ENCODE assay signal across 29 mouse cellular contexts in genomic region chr1:67559179-67559578, GRCm38 (mm10).
DNase-seq lines count a peak whose midpoint lies in the region; ATAC-seq and TF ChIP-seq lines count a peak whose summit lies in the region.
"Had no signal": no experiment of that assay in that cellular context is flagged by ENCODE, and none has a peak within 500 bp of the region (broad histone marks: within the 10 kb centered on the region; RNA-seq: fewer than 3 reads in every experiment).

No protein-coding gene starts in this region.

- WGBS in forebrain, embryonic 14.5 days: 66% methylated on average over 1 of the region's 1 CpGs
- WGBS in forebrain, embryonic 11.5 days: 71% methylated on average over 1 of the region's 1 CpGs
- WGBS in limb, embryonic 10.5 days: 100% methylated on average over 1 of the region's 1 CpGs

- H3K27ac ChIP-seq in forebrain, embryonic 14.5 days (ENCODE audit: low read depth, low read length): no peak overlapping the region
- H3K27ac ChIP-seq in forebrain, embryonic 11.5 days (ENCODE audit: low read depth, low read length): no peak overlapping the region
- no peak overlapping the region for H3K27ac ChIP-seq in layer of hippocampus, adult 2 months
- no peak overlapping the region for H3K27ac ChIP-seq in cortical plate, adult 2 months (ENCODE audit: insufficient read depth, low read length)
- no peak overlapping the region for H3K27ac ChIP-seq in limb, embryonic 10.5 days
- H3K27ac ChIP-seq: embryonic facial prominence, embryonic 10.5 days; midbrain, embryonic 12.5 days; neural tube, embryonic 13.5 days; stomach, embryonic 15.5 days had no signal

- no peak overlapping the region for H3K4me2 ChIP-seq in forebrain, embryonic 14.5 days (ENCODE audit: low read length)
- no peak overlapping the region for H3K4me2 ChIP-seq in forebrain, embryonic 11.5 days (ENCODE audit: low read depth, low read length, severe bottlenecking)
- H3K4me2 ChIP-seq: heart, embryonic 12.5 days; midbrain, embryonic 12.5 days; neural tube, embryonic 13.5 days; stomach, embryonic 15.5 days had no signal

- H3K9me3 ChIP-seq in forebrain, embryonic 14.5 days (replicated peaks; ENCODE audit: control insufficient read depth, low read length): no peaks in the 10 kb centered on the region
- H3K9me3 ChIP-seq in forebrain, embryonic 11.5 days (ENCODE audit: control insufficient read depth, low read length): no peaks in the 10 kb centered on the region
- no peaks in the 10 kb centered on the region for H3K9me3 ChIP-seq in limb, embryonic 10.5 days (replicated peaks)
- H3K9me3 ChIP-seq: embryonic facial prominence, embryonic 10.5 days; heart, embryonic 12.5 days; midbrain, embryonic 12.5 days; neural tube, embryonic 13.5 days; stomach, embryonic 15.5 days had no signal

- no peaks in the 10 kb centered on the region for H3K4me1 ChIP-seq in forebrain, embryonic 14.5 days (ENCODE audit: control insufficient read depth, insufficient read depth, low read length)
- no peaks in the 10 kb centered on the region for H3K4me1 ChIP-seq in forebrain, embryonic 11.5 days (replicated peaks; ENCODE audit: control insufficient read depth, insufficient read depth, low read length)
- H3K4me1 ChIP-seq in cortical plate, adult 2 months (ENCODE audit: control insufficient read depth, insufficient read depth, low read length): no peaks in the 10 kb centered on the region
- H3K4me1 ChIP-seq in limb, embryonic 10.5 days: no peaks in the 10 kb centered on the region
- H3K4me1 ChIP-seq: embryonic facial prominence, embryonic 10.5 days; heart, embryonic 12.5 days; midbrain, embryonic 12.5 days; neural tube, embryonic 13.5 days; stomach, embryonic 15.5 days had no signal

- H3K9ac ChIP-seq in forebrain, embryonic 14.5 days (ENCODE audit: low read length): no peak overlapping the region
- no peak overlapping the region for H3K9ac ChIP-seq in forebrain, embryonic 11.5 days (ENCODE audit: low read length)
- H3K9ac ChIP-seq: heart, embryonic 12.5 days; midbrain, embryonic 12.5 days; neural tube, embryonic 13.5 days; stomach, embryonic 15.5 days had no signal

- DNase-seq in forebrain, embryonic 14.5 days (ENCODE audit: low spot score): peak; percentile 61
- no peak for DNase-seq in forebrain, embryonic 11.5 days (ENCODE audit: low spot score)
- DNase-seq in layer of hippocampus, adult 2 months (ENCODE audit: low spot score in 2 of 2): peak; percentile 4 to 14
- no peak for DNase-seq in layer of hippocampus, postnatal 10 days (ENCODE audit: low spot score in 2 of 2)
- DNase-seq in brain, adult 2 months (ENCODE audit: low read depth, low spot score): peak; percentile 10
- no peak for DNase-seq in limb, embryonic 10.5 days (ENCODE audit: low spot score)
- DNase-seq: adrenal gland, postnatal 36 days; B cell, adult 2 months; cerebellum, adult 18-20 months; gastrocnemius, postnatal 14 days; heart, adult 11 months; heart, postnatal 14 days; kidney, adult 8-10 months; kidney, postnatal 25 days; layer of hippocampus, adult 9-11 months; lung, postnatal 14 days; right cerebral cortex, adult 18-20 months; thymus, adult 18-20 months; thymus, postnatal 36 days had no signal

- no peak overlapping the region for H3K4me3 ChIP-seq in forebrain, embryonic 14.5 days (ENCODE audit: low read depth, low read length)
- no peak overlapping the region for H3K4me3 ChIP-seq in forebrain, embryonic 11.5 days (ENCODE audit: low read depth, low read length)
- no peak overlapping the region for H3K4me3 ChIP-seq in layer of hippocampus, adult 2 months
- no peak overlapping the region for H3K4me3 ChIP-seq in cortical plate, adult 2 months (ENCODE audit: insufficient read depth, low read length)
- H3K4me3 ChIP-seq in limb, embryonic 10.5 days: no peak overlapping the region
- H3K4me3 ChIP-seq: embryonic facial prominence, embryonic 10.5 days; heart, embryonic 12.5 days; midbrain, embryonic 12.5 days; myocyte; neural tube, embryonic 13.5 days; stomach, embryonic 15.5 days had no signal

- peak; percentile 70 for ATAC-seq in forebrain, embryonic 14.5 days
- no peak for ATAC-seq in forebrain, embryonic 11.5 days (replicated peaks; ENCODE audit: low FRiP score)
- ATAC-seq: Patski had no signal

- H3K27me3 ChIP-seq in forebrain, embryonic 14.5 days (replicated peaks; ENCODE audit: control insufficient read depth, insufficient read depth, low read length): no peaks in the 10 kb centered on the region
- no peaks in the 10 kb centered on the region for H3K27me3 ChIP-seq in forebrain, embryonic 11.5 days (ENCODE audit: control insufficient read depth, insufficient read depth, low read length)
- no peaks in the 10 kb centered on the region for H3K27me3 ChIP-seq in limb, embryonic 10.5 days (ENCODE audit: low read depth, poor library complexity, severe bottlenecking)
- H3K27me3 ChIP-seq: CH12.LX; heart, embryonic 12.5 days; midbrain, embryonic 12.5 days; neural tube, embryonic 13.5 days; stomach, embryonic 15.5 days had no signal

- peak; percentile 74 for TF ChIP-seq CTCF in layer of hippocampus, adult 2 months (conservative IDR thresholded peaks at IDR 0.05)
- TF ChIP-seq CTCF in cortical plate, adult 2 months (IDR thresholded peaks at IDR 0.05; ENCODE audit: extremely low read depth, insufficient read depth, low read length): peak; percentile 9; the same call in 1 of the 2 replicates

- TF ChIP-seq POLR2A in cortical plate, adult 2 months (IDR thresholded peaks at IDR 0.05; ENCODE audit: extremely low read depth, insufficient read depth, low read length): no peak

- no peaks in the 10 kb centered on the region for H3K36me3 ChIP-seq in forebrain, embryonic 14.5 days (ENCODE audit: control insufficient read depth, insufficient read depth, low read length)
- H3K36me3 ChIP-seq in forebrain, embryonic 11.5 days (ENCODE audit: control insufficient read depth, insufficient read depth, low read length): no peaks in the 10 kb centered on the region
- no peaks in the 10 kb centered on the region for H3K36me3 ChIP-seq in limb, embryonic 10.5 days
- H3K36me3 ChIP-seq: embryonic facial prominence, embryonic 10.5 days; G1E; heart, embryonic 12.5 days; midbrain, embryonic 12.5 days; neural tube, embryonic 13.5 days; stomach, embryonic 15.5 days had no signal

Comparison
In these comparisons a context has a peak if more than half of its experiments do, and no peak if none do; other contexts are left out.
1. DNase-seq: peak in forebrain, embryonic 14.5 days (single experiment), layer of hippocampus, adult 2 months (2 of 2) and brain, adult 2 months (single experiment); none in forebrain, embryonic 11.5 days (single experiment), layer of hippocampus, postnatal 10 days (0 of 2) and limb, embryonic 10.5 days (single experiment).